Mouse (Mus musculus) inflammation-experienced regulatory T-cells, adult 6 months (primary cell): Measurements from ENCODE around the gene Gm28051. TPM values are rescaled to one million over a fixed set of nuclear protein-coding genes. Genes with fewer than 3 reads are reported as not detected.

Source experiments
- ATAC-seq: one replicate; pipeline ENCODE4 v1.8.0; 2017
- polyA plus RNA-seq, 3 experiments: library from polyadenylated mRNA; unstranded; fragments of 100-300 nt; shearing (Covaris generic); gene quantifications; one replicate each; pipeline ENCODE4 v1.2.1; 2017

The Gm28051 gene
- polyA plus RNA-seq, 3 experiments from 2014 or later = not detected

- no peak for ATAC-seq
These were observed 15.5 kb downstream of the Gm28051 start for GRCm38 (mm10) chr12:102742056-102742455.

GRCm38 (mm10) chr12:102740285-102740684 lies 17.3 kb downstream of the Gm28051 start:
- no peak for ATAC-seq

GRCm38 (mm10) chr12:102739096-102739495 lies 18.5 kb downstream of the Gm28051 start:
- no peak for ATAC-seq

GRCm38 (mm10) chr12:102733381-102733780 lies 24.2 kb downstream of the Gm28051 start:
- ATAC-seq = peak; percentile 70

- no peak for ATAC-seq
These were observed 26.6 kb downstream of the Gm28051 start for GRCm38 (mm10) chr12:102730798-102731619.

GRCm38 (mm10) chr12:102729855-102730797 lies 27.4 kb downstream of the Gm28051 start:
- peak; percentile 24 for ATAC-seq

GRCm38 (mm10) chr12:102725761-102726175 lies 31.8 kb downstream of the Gm28051 start:
- ATAC-seq = peak; percentile 51

DNA sequence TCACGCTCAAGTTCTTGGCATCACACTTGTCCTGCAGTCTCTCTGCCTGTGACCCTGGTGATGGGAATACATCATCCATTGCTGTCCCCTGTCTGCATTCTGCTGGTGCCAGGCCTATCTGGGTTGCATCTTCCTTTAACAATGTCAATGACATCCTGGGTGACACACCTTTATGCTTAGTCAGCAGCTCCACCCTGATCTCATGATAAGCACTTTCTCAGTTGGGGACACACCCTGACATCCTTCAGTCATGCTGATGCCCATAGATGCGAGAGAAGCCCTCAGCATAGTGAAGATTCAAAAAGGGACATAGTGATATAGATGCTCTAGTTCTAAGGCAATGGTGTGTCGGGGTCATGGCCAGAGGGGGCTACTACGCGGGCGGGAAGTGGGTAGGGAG lies 32.4 kb downstream of the Gm28051 start:
- peak; percentile 54 for ATAC-seq

- ATAC-seq = no peak
These were observed 33.7 kb downstream of the Gm28051 start for GRCm38 (mm10) chr12:102723861-102724260.

DNA sequence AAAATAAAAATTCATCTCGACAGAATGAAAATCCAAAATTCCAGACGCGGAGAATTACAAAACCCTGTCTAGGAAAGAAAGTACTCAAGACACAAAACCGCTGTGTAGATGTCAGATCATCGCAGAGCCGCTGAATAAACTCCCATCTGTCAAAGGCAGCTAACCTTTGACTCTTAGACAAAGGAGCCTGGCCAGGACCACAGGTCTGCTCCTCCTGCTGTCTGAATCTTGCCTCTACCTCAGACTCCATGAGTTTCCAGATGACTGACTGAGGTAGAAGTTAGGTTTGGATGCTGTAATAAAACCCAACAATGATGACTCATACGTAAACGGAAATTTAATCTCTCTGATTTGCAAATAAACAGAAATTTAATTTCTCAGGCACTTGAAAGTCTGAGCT lies 34.6 kb downstream of the Gm28051 start:
- ATAC-seq = no peak

DNA sequence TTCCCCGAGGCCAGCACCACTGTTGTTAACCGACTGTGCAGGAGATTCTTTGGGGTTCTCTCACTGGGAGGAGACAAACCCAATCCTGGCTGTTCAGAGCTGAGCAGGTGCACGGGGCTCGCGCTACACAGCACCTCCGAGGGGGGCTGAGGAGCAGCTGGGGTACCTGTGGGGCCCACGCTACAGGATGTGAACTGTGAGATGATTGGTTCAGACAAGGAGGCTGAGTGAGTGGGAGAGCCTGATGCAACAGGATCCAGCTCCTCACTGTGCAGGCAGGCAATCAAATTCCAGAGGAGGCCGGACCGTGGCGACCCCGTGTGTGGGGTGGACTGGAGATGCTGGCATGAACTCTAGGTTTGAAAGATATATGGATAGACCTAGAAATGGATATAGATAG lies 35.1 kb downstream of the Gm28051 start:
- no peak for ATAC-seq

- ATAC-seq = peak; percentile 64
These were observed 37.8 kb downstream of the Gm28051 start for GRCm38 (mm10) chr12:102719552-102720315.

DNA sequence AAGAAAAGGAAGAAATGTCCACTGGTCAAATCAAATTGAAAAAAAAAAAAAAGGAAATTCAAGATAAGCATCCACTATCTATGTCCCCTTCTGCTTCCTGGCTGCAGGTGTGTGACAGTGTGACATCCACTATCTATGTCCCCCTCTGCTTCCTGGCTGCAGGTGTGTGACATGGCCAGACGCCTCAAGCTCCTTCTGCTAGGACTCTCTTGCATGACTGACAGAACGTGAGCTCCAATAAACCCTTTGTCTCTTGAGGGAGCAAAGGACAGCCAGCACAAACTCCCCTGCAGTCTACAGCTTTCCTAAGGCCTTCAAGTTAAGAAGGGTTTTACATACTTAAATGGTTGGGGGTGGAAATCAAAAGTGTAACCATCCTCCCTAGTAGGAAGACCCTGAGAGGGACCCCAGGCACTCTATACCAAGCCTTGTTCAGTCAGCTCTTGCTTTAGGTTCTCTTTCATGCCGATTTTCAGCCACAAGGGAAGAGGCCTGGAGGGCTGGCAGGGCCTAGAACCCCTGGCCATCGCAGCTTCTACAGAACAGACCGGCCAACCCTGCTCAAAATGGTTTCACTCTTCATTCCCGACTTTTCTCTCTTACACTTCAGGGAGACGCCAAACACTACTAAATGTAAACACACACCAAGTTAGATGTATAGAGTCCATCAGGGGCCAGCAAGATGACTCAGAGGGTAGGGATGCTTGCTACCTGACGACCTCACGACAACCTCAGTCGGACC lies 42.7 kb downstream of the Gm28051 start:
- no peak for ATAC-seq

DNA sequence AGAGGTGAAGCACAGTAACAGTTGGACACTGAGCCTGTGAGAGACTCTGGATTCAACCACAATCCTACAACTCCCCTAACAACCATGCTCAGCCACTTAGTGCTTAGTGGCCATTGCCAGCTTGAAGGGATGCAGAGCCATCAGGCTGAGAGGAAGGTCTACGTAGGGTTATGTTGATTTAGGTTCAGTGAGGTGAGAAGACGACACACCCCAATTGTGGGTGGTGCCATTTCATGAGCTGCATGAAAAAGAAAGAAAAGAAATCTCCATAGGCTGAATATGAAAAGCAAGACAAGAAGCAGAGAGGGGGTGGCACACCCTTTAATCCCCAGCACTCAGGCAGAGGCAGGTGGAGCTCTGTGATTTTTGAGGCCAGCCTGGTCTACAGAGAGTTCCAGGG lies 43.4 kb downstream of the Gm28051 start:
- ATAC-seq = no peak

- no peak for ATAC-seq
These were observed 44.3 kb downstream of the Gm28051 start for GRCm38 (mm10) chr12:102713153-102713865.

DNA sequence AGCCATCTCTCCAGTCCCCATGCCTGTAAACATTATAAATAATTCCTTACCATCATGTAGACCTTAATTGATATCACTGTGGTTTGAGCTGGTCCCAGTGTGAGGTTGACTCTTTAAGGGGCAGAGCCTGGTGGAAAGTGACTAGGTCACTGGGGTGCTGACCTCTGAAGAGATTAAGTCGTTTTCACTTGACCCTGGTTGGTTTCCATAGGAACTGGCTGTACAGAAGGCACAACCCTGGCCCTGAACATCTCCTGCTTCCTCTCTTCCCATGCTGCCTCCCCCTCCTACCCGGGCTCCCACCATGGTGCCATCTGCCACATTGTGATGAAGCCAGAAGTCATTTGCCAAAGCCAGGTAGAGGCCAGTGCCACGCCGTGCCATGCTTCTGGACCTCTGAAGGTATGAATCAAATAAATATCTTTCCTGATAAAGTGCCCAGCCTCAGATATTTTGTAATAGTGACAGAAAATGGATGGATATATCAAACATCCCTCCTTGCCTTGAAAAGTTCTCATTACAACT lies 46.7 kb downstream of the Gm28051 start:
- ATAC-seq = no peak

DNA sequence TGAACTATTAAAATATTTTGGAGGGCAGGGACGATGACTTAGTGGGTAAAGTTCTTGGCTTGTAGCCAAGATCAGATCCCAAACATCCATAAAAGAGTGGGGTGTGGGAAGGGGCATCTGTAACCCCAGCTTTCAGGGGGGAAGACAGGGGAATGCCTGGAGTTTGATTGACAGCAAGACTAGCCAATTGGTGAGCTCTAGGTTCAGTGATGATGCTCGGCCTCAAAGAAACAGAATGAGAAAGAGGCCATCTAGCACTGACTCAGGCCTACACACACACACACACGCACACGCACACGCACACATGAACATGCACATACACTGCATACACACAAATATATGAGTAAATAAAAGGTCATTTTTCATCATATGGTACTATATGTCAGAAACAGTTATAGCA lies 47.7 kb downstream of the Gm28051 start:
- no peak for ATAC-seq

- no peak for ATAC-seq
These were observed 49.3 kb downstream of the Gm28051 start for GRCm38 (mm10) chr12:102708220-102708619.

- no peak for ATAC-seq
These were observed 50.6 kb downstream of the Gm28051 start for GRCm38 (mm10) chr12:102706833-102707463.

GRCm38 (mm10) chr12:102705906-102706640 lies 51.5 kb downstream of the Gm28051 start:
- ATAC-seq = no peak
